Mouse (Mus musculus): ENCODE data around the gene Ablim1.

Ablim1 gene

GRCm38 (mm10) chr19:56990367-56991111 lies 324.2 kb downstream of the Ablim1 start:
- no peak for DNase-seq (ENCODE audit: low read depth, low spot score)

GRCm38 (mm10) chr19:56989171-56989570 lies 325.5 kb downstream of the Ablim1 start:
- DNase-seq (ENCODE audit: low read depth, low spot score): no peak

- DNase-seq (ENCODE audit: low read depth, low spot score): no peak
Measured at GRCm38 (mm10) chr19:56984229-56984628, 330.5 kb downstream of the Ablim1 start.

- DNase-seq (ENCODE audit: low read depth, low spot score): no peak
Measured at GRCm38 (mm10) chr19:56983757-56984156, 331.0 kb downstream of the Ablim1 start.

All from WW6 (cell line).